Mouse (Mus musculus) embryo, embryonic 9.5 days (tissue): ENCODE data around the gene Srpk1.
A peak's percentile ranks its signal among the peaks of the same experiment; 100 is the strongest.
"Not testable (repeated sequence)": the region's sequence is repeated elsewhere in the genome, so short reads cannot be mapped to it uniquely, and the experiment has no call there.

Experiments
- DNase-seq: peaks from one replicate; pipeline ENCODE4 v3.0.0-alpha.2; 2017; ENCODE audit errors: extremely low spot score

Srpk1 gene

DNA sequence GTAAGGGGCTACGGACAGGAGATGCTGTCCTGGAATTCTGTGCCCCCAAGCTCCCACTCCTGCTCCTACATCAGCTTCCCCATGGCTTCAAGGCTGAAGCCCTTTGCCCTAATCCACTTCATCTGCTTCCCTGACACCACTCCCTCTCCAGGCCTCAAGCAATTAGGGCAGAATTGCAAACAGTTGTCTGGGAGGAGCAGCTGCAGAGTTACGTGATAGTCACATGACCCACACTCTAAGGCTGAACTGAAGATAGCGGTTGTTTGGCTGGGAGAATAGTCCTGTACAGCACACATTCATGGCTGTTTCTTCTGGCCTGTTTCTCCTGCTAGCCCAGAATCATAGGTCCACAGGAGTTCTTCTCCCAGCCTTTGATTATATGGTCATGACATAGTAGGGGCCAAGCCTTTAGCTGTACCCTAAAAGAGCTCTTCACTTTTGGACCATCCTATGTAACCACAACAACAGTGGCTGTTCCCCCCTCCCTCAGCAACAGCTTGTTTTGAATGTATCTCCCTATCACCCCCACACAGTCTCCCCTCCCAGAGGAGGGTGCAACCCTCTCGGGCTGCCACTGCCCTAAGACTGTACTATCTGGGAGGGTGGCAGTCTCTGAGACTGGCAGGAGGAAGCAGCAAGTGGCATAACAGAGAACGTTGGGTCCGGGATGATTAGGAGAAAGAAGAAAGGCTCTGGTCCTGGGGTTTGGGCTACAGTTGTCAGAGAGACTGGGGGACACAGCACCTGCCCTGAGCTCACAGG lies 65.7 kb downstream of the Srpk1 start:
- DNase-seq = no peak

DNA sequence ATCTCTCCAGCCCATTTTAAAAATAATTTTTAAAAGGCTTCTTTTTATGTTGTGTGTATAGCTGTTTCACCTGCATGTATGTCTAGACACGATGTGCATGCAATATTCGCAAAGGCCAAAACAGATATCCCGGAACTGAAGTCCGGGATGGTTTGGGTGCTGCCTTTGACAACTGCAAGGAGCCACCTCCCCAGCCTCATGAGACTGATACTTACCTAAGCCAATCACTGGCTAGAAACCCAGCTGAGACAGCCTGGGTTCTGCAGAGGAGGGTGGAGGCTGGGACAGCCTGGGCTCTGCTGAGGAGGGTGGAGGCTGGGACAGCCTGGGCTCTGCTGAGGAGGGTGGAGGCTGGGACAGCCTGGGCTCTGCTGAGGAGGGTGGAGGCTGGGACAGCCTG lies 68.5 kb downstream of the Srpk1 start:
- not testable (repeated sequence) for DNase-seq

DNA sequence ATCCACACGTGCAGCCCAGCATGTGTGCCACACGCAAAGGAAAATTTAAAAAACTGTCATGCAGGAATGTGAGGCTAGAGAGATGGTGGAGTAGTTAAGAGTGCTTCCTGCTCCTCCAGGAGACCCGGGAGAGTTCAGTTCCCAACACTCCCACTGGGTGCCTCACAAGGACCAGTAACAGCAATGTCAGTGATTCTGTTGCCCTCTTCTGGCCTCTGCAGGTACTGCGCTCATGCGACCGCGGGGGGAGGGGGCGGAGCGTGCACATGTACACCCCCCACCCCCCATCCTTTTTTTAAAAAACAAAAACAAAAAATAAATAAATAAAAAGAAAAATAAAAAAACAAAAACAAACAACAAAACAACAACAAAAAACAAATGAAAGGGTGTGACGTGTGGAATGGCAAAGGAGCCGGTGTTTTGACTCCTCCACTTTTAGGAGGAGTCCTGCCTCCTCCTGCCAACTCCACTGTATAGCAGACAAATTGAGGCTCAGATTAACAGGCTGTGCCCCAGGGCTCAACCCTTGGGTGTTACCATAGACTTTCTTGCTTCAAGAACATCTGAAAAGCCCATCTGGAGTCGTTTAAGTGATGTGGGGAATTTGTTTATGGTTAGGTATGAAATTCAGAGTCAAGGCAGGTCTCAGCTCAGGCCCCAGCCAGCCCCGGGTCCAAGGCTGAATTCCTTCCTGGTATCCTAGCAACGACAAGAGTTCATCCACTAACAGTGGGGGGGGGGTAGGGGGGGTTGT lies 69.3 kb downstream of the Srpk1 start:
- peak; percentile 79 for DNase-seq

DNA sequence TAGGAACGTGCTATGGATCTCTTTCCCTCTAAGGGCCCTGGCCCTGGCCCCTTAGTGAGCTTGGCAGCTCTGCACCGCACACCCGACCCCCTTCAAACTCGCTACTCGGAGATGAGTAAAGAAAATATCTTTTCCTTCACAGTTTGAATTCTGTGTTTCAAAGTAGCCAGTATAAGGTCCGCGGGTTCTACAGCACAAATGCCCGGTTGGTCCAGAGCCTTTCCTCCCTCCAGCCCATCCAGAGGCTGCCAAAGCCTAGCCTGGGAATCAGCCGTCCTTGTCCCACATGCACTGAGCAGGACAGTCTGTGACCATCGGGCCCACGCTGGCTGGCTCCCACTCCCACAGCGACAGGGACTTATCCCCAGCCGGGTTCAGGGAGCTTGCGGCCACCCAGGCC lies 73.4 kb downstream of the Srpk1 start, which contains the start of gene Clpsl2:
TSS of gene Clpsl2 (plus strand) at position 301 of the 400 bp plus-strand sequence.
- DNase-seq = no peak

DNA sequence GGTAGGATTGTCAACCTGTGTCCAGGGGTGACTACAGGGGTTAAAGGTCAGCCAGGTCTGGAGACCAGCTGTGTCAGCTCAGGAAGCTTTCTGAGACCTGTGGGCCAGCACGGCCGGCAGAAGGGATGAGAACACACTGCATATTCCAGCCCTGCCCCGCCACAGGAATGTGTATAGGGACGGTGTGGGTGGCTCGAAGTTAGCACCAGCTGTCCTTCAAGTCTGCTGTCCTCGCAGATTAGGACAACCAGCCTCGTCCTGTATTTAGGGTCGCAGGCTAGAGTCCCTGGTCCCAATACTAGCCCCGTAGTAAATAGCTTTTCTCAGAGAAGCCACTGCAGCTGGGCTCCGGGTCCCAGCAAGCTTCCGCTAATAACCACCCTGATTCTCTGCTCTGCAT lies 74.0 kb downstream of the Srpk1 start:
- DNase-seq = no peak

DNA sequence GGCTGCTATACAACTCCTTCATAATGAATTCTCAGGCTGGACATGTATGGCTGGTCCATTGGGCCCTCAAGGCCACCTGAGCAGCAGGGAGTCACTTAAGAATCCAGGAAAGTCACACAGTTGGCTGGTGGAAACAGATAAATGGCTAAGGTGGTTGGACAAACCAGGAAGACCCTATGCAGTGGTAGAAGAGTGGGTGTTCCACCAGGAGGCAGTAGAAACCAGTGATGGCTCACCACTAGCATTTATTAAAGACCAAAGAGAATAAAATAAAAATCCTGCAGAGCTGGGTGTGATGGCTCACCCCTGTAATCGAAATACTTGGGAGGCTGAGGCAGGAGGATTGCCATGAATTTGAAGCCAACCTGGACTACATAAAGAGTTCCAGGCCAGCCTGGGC lies 75.6 kb downstream of the Srpk1 start:
- no peak for DNase-seq

DNA sequence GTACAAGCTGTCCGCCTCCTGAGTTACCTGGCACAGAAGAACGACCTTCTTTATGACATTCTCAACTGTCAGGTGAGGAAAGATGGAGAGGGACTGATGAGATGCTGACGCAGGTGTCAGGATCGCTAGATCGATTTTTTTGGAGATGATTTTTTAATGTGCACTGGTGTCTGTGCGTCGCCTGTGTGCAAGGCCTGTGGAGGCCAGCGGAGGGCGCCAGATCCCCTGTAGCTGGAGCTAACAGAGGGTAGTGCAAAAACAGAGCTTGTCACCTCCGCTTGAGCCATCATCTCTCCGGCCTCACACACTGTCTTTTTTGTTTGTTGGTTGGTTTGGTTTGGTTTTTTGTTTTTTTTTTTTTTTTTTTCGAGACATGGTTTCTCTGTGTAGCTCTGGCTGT lies 84.6 kb downstream of the Srpk1 start:
- DNase-seq = no peak
